ENCODE assay signal across 30 mouse cellular contexts in the genomic region with DNA sequence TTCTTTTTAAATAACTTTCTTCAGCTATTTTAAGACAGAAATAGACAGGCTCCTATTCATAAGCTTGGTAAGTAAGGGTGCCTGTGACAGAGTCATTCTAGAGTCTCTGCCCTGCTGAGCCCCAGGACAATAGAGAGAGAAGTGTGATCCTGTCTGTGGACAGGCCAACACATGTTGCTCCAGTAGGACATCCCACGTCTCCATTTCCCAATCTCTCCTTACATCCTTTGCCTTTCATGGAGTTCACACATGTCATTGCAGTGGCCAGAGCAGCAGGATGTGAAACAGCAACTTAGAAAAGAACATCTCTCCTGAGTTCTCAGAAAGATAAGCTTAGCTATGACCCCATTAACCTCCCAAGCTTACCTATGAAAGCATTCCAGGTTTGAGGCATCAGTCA. TPM values are rescaled to one million over a fixed set of nuclear protein-coding genes. Genes with fewer than 3 reads are reported as not detected.
A peak's percentile ranks its signal among the peaks of the same experiment; 100 is the strongest.
DNase-seq lines count a peak whose midpoint lies in the region; ATAC-seq and TF ChIP-seq lines count a peak whose summit lies in the region.
"Had no signal": no experiment of that assay in that cellular context is flagged by ENCODE, and none has a peak within 500 bp of the region (broad histone marks: within the 10 kb centered on the region; RNA-seq: fewer than 3 reads in every experiment).

No protein-coding gene starts in this region.

- H3K4me3 ChIP-seq in hindbrain, embryonic 12.5 days: no peak overlapping the region
- H3K4me3 ChIP-seq in hindbrain, embryonic 10.5 days: no peak overlapping the region
- H3K4me3 ChIP-seq in kidney, postnatal 0 days (replicated peaks; ENCODE audit: low read depth, low read length): no peak overlapping the region
- H3K4me3 ChIP-seq: embryonic facial prominence, embryonic 12.5 days; embryonic facial prominence, embryonic 15.5 days; forebrain, embryonic 12.5 days; forebrain, embryonic 15.5 days; heart, adult 2 months; heart, embryonic 10.5 days; heart, embryonic 13.5 days; hindbrain, embryonic 13.5 days; intestine, embryonic 15.5 days had no signal

- no peak for ATAC-seq in hindbrain, embryonic 12.5 days (ENCODE audit: low FRiP score)
- no peak for ATAC-seq in kidney, postnatal 0 days (replicated peaks; ENCODE audit: low FRiP score, low read depth)
- ATAC-seq: forebrain, embryonic 15.5 days; hindbrain, embryonic 16.5 days; intestine, embryonic 15.5 days; Patski had no signal

- no peak overlapping the region for H3K9ac ChIP-seq in hindbrain, embryonic 12.5 days
- H3K9ac ChIP-seq in kidney, postnatal 0 days (ENCODE audit: low read depth, low read length): no peak overlapping the region
- H3K9ac ChIP-seq: embryonic facial prominence, embryonic 12.5 days; embryonic facial prominence, embryonic 15.5 days; forebrain, embryonic 12.5 days; forebrain, embryonic 15.5 days; heart, embryonic 13.5 days; hindbrain, embryonic 13.5 days; intestine, embryonic 15.5 days had no signal

- H3K36me3 ChIP-seq in hindbrain, embryonic 12.5 days: no peaks in the 10 kb centered on the region
- no peaks in the 10 kb centered on the region for H3K36me3 ChIP-seq in hindbrain, embryonic 10.5 days
- H3K36me3 ChIP-seq in kidney, postnatal 0 days (ENCODE audit: insufficient read depth, low read length): no peaks in the 10 kb centered on the region
- H3K36me3 ChIP-seq: embryonic facial prominence, embryonic 12.5 days; embryonic facial prominence, embryonic 15.5 days; forebrain, embryonic 12.5 days; forebrain, embryonic 15.5 days; G1E; heart, embryonic 10.5 days; heart, embryonic 13.5 days; hindbrain, embryonic 13.5 days; intestine, embryonic 15.5 days had no signal

- no peak for TF ChIP-seq CTCF in kidney, postnatal 0 days (IDR thresholded peaks at IDR 0.05; ENCODE audit: low read depth)

- no peaks in the 10 kb centered on the region for H3K4me1 ChIP-seq in hindbrain, embryonic 12.5 days
- peaks cover 12% of the 10 kb centered on the region for H3K4me1 ChIP-seq in hindbrain, embryonic 10.5 days (replicated peaks)
- H3K4me1 ChIP-seq in kidney, postnatal 0 days (replicated peaks; ENCODE audit: insufficient read depth, low read length): peaks cover 4% of the 10 kb centered on the region; the same call in 1 of the 2 replicates
- H3K4me1 ChIP-seq: forebrain, embryonic 12.5 days; forebrain, embryonic 15.5 days; hindbrain, embryonic 13.5 days had no signal

- H3K27me3 ChIP-seq in hindbrain, embryonic 12.5 days: no peaks in the 10 kb centered on the region
- peaks cover 20% of the 10 kb centered on the region for H3K27me3 ChIP-seq in hindbrain, embryonic 10.5 days (ENCODE audit: insufficient read depth, poor library complexity, severe bottlenecking)
- H3K27me3 ChIP-seq in kidney, postnatal 0 days (ENCODE audit: insufficient read depth, low read length): no peaks in the 10 kb centered on the region
- H3K27me3 ChIP-seq: CH12.LX; embryonic facial prominence, embryonic 12.5 days; embryonic facial prominence, embryonic 15.5 days; forebrain, embryonic 15.5 days; heart, embryonic 13.5 days; intestine, embryonic 15.5 days; Patski had no signal

- WGBS in hindbrain, embryonic 12.5 days: 44% methylated on average over 1 of the region's 1 CpGs
- WGBS in hindbrain, embryonic 10.5 days: 66% methylated on average over 1 of the region's 1 CpGs
- 72% methylated on average over 1 of the region's 1 CpGs for WGBS in kidney, postnatal 0 days

- H3K4me2 ChIP-seq in hindbrain, embryonic 12.5 days (replicated peaks): no peak overlapping the region
- no peak overlapping the region for H3K4me2 ChIP-seq in kidney, postnatal 0 days (ENCODE audit: low read length)
- H3K4me2 ChIP-seq: embryonic facial prominence, embryonic 12.5 days; embryonic facial prominence, embryonic 15.5 days; forebrain, embryonic 12.5 days; forebrain, embryonic 15.5 days; heart, embryonic 13.5 days; hindbrain, embryonic 13.5 days; intestine, embryonic 15.5 days had no signal

- H3K9me3 ChIP-seq in hindbrain, embryonic 12.5 days (replicated peaks): no peaks in the 10 kb centered on the region
- no peaks in the 10 kb centered on the region for H3K9me3 ChIP-seq in hindbrain, embryonic 10.5 days
- H3K9me3 ChIP-seq in kidney, postnatal 0 days (replicated peaks; ENCODE audit: low read length): no peaks in the 10 kb centered on the region
- H3K9me3 ChIP-seq: embryonic facial prominence, embryonic 12.5 days; embryonic facial prominence, embryonic 15.5 days; forebrain, embryonic 12.5 days; forebrain, embryonic 15.5 days; heart, embryonic 10.5 days; heart, embryonic 13.5 days; hindbrain, embryonic 13.5 days; intestine, embryonic 15.5 days had no signal

- DNase-seq in hindbrain, embryonic 10.5 days (ENCODE audit: low spot score): no peak
- DNase-seq in kidney, postnatal 0 days (ENCODE audit: low spot score): peak; percentile 43
- no peak for DNase-seq in kidney, postnatal 36 days
- DNase-seq in fat pad, adult 2 months (ENCODE audit: extremely low read depth, low read depth, low spot score): peak; percentile 67
- DNase-seq in testis, postnatal 14 days (ENCODE audit: low spot score): no peak
- DNase-seq: adrenal gland, postnatal 10 days; adrenal gland, postnatal 36 days; B cell, adult 2 months; cerebellum, adult 11 months; cerebellum, adult 2 months; cerebellum, adult 9-11 months; cerebellum, postnatal 25 days; gastrocnemius, postnatal 25 days; heart, adult 2 months; heart, postnatal 14 days; heart, postnatal 4 days had no signal

- H3K27ac ChIP-seq in hindbrain, embryonic 12.5 days: peak overlapping the region; percentile 48; the same call in 1 of the 2 replicates
- no peak overlapping the region for H3K27ac ChIP-seq in hindbrain, embryonic 10.5 days
- H3K27ac ChIP-seq in kidney, postnatal 0 days: peak overlapping the region; percentile 1; the same call in 1 of the 2 replicates
- H3K27ac ChIP-seq: embryonic facial prominence, embryonic 12.5 days; embryonic facial prominence, embryonic 15.5 days; forebrain, embryonic 12.5 days; forebrain, embryonic 15.5 days; heart, adult 2 months; heart, embryonic 10.5 days; heart, embryonic 13.5 days; hindbrain, embryonic 13.5 days; intestine, embryonic 15.5 days had no signal

RNA-seq across cellular contexts. Expression of gene I0C0044D17Rik, which starts 8.1 kb away (rescaled TPM):
- not detected in 2 replicates for polyA plus RNA-seq in hindbrain, embryonic 12.5 days (2016; fragmentation: Nextera tagmentation; extraction: Ambion mirVana)
- polyA plus RNA-seq in hindbrain, embryonic 10.5 days (2016; fragmentation: Nextera tagmentation; extraction: Ambion mirVana): not detected in 2 replicates
- not detected in 2 replicates for polyA plus RNA-seq in kidney, postnatal 0 days (2015; fragmentation: Nextera tagmentation; extraction: Ambion mirVana)
- polyA plus RNA-seq: cerebellum, adult 2 months; embryonic facial prominence, embryonic 12.5 days; embryonic facial prominence, embryonic 15.5 days; forebrain, embryonic 12.5 days; forebrain, embryonic 15.5 days; G1E; heart, adult 2 months; heart, embryonic 10.5 days; heart, embryonic 13.5 days; heart, embryonic 16.5 days; hindbrain, embryonic 13.5 days; hindbrain, embryonic 16.5 days; intestine, embryonic 15.5 days; Patski had no signal

RNA-seq across cellular contexts. Expression of gene Kank4, which starts 14.4 kb away (rescaled TPM):
- 1.5 and 1.7 TPM in 2 replicates for polyA plus RNA-seq in hindbrain, embryonic 12.5 days (2016; fragmentation: Nextera tagmentation; extraction: Ambion mirVana)
- 0.90 and 1.1 TPM in 2 replicates for polyA plus RNA-seq in hindbrain, embryonic 10.5 days (2016; fragmentation: Nextera tagmentation; extraction: Ambion mirVana)
- polyA plus RNA-seq in kidney, postnatal 0 days (2015; fragmentation: Nextera tagmentation; extraction: Ambion mirVana): 2.3 and 2.7 TPM in 2 replicates
- polyA plus RNA-seq: G1E, Patski had no signal

Comparison
In these comparisons a context has a peak if more than half of its experiments do, and no peak if none do; other contexts are left out.
1. DNase-seq: peak in kidney, postnatal 0 days (single experiment) and fat pad, adult 2 months (single experiment); none in hindbrain, embryonic 10.5 days (single experiment), kidney, postnatal 36 days (0 of 2) and testis, postnatal 14 days (single experiment).